Mouse (Mus musculus) G1E (cell line): ENCODE measurements around the gene Kbtbd12.

Experiments used
- CTCF ChIP-seq: IDR thresholded peaks from 2 replicates; pipeline ENCODE4 v1.5.1; 2012; ENCODE audit warnings: low read depth, low read length, inconsistent platforms, mixed read lengths
- GATA1 ChIP-seq: IDR thresholded peaks from 2 replicates; pipeline ENCODE4 v1.6.1; 2012; ENCODE audit warnings: borderline replicate concordance, low read length, inconsistent platforms, mixed read lengths
- POLR2AphosphoS5 ChIP-seq: IDR thresholded peaks from 2 replicates; pipeline ENCODE4 v1.6.1; 2012; ENCODE audit warnings: low read depth, low read length, inconsistent platforms; ENCODE audit not compliant: insufficient replicate concordance

GRCm38 (mm10) chr6:88566676-88567075, 71.1 kb downstream of the Kbtbd12 start:
- TF ChIP-seq CTCF: no peak
- no peak for TF ChIP-seq POLR2AphosphoS5
- no peak for TF ChIP-seq GATA1
